Mouse (Mus musculus): ENCODE measurements at regions not wholly inside any gene's neighbourhood (a gene's known extent, or its start where the extent isn't known, plus 50 kb on each side); places are given as distances from the start of the nearest gene placed in this dataset.
"Not testable (repeated sequence)": the region's sequence is repeated elsewhere in the genome, so short reads cannot be mapped to it uniquely, and the experiment has no call there.

- WGBS = 38% methylated on average over 12 of the region's 12 CpGs
- H3K9me3 ChIP-seq = no peaks in the 10 kb centered on the region
- H3K4me3 ChIP-seq = no peak overlapping the region
- peak; percentile 69 for ATAC-seq (ENCODE audit: low FRiP score, low read depth)
- no peak overlapping the region for H3K9ac ChIP-seq
- no peak overlapping the region for H3K4me2 ChIP-seq
- H3K27ac ChIP-seq (replicated peaks) = no peak overlapping the region
- no peaks in the 10 kb centered on the region for H3K4me1 ChIP-seq (replicated peaks)
- no peaks in the 10 kb centered on the region for H3K27me3 ChIP-seq
- no peaks in the 10 kb centered on the region for H3K36me3 ChIP-seq
Measured at GRCm38 (mm10) chr14:73453164-73453563, 56.7 kb upstream of the Med4 start.

GRCm38 (mm10) chr14:73452321-73453082 lies 57.3 kb upstream of the Med4 start:
- Histone ChIP-seq H3K4me3 (no peak overlapping the region), H3K4me1 (replicated peaks) (no peaks in the 10 kb centered on the region), H3K27ac (replicated peaks) (no peak overlapping the region), H3K9me3 (no peaks in the 10 kb centered on the region), H3K9ac (no peak overlapping the region), H3K36me3 (no peaks in the 10 kb centered on the region), H3K4me2 (no peak overlapping the region), H3K27me3 (no peaks in the 10 kb centered on the region)
- no peak for ATAC-seq (ENCODE audit: low FRiP score, low read depth)
- 91% methylated on average over 7 of the region's 7 CpGs for WGBS

GRCm38 (mm10) chr14:73451291-73452045 lies 58.4 kb upstream of the Med4 start:
- no peak overlapping the region for H3K4me2 ChIP-seq
- H3K9me3 ChIP-seq = no peaks in the 10 kb centered on the region
- H3K4me1 ChIP-seq (replicated peaks) = no peaks in the 10 kb centered on the region
- no peaks in the 10 kb centered on the region for H3K36me3 ChIP-seq
- no peak for ATAC-seq (ENCODE audit: low FRiP score, low read depth)
- no peak overlapping the region for H3K4me3 ChIP-seq
- no peak overlapping the region for H3K27ac ChIP-seq (replicated peaks)
- 76% methylated on average over 9 of the region's 9 CpGs for WGBS
- no peaks in the 10 kb centered on the region for H3K27me3 ChIP-seq
- H3K9ac ChIP-seq = no peak overlapping the region

- Histone ChIP-seq H3K36me3 (no peaks in the 10 kb centered on the region), H3K4me2 (no peak overlapping the region), H3K9me3 (no peaks in the 10 kb centered on the region), H3K9ac (no peak overlapping the region), H3K27me3 (no peaks in the 10 kb centered on the region), H3K4me1 (replicated peaks) (no peaks in the 10 kb centered on the region), H3K4me3 (no peak overlapping the region), H3K27ac (replicated peaks) (no peak overlapping the region)
- ATAC-seq (ENCODE audit: low FRiP score, low read depth) = no peak
- WGBS = 84% methylated on average over 6 of the region's 6 CpGs
Measured at GRCm38 (mm10) chr14:73449901-73450495, 59.8 kb upstream of the Med4 start.

- H3K27me3 ChIP-seq = no peaks in the 10 kb centered on the region
- no peak for ATAC-seq (ENCODE audit: low FRiP score, low read depth)
- no peaks in the 10 kb centered on the region for H3K4me1 ChIP-seq (replicated peaks)
- no peak overlapping the region for H3K9ac ChIP-seq
- no peak overlapping the region for H3K4me3 ChIP-seq
- no peak overlapping the region for H3K4me2 ChIP-seq
- no peaks in the 10 kb centered on the region for H3K9me3 ChIP-seq
- WGBS = 90% methylated on average over 10 of the region's 10 CpGs
- H3K36me3 ChIP-seq = no peaks in the 10 kb centered on the region
- H3K27ac ChIP-seq (replicated peaks) = no peak overlapping the region
Measured at GRCm38 (mm10) chr14:73449111-73449510, 60.7 kb upstream of the Med4 start.

- no peaks in the 10 kb centered on the region for H3K36me3 ChIP-seq
- H3K9me3 ChIP-seq = no peaks in the 10 kb centered on the region
- no peak overlapping the region for H3K27ac ChIP-seq (replicated peaks)
- WGBS = 80% methylated on average over 6 of the region's 6 CpGs
- H3K27me3 ChIP-seq = no peaks in the 10 kb centered on the region
- no peak for ATAC-seq (ENCODE audit: low FRiP score, low read depth)
- H3K4me1 ChIP-seq (replicated peaks) = no peaks in the 10 kb centered on the region
- no peak overlapping the region for H3K4me2 ChIP-seq
- H3K9ac ChIP-seq = no peak overlapping the region
- H3K4me3 ChIP-seq = no peak overlapping the region
Measured at GRCm38 (mm10) chr14:73445508-73446256, 60.6 kb upstream of the Itm2b start.

- Histone ChIP-seq H3K36me3 (no peaks in the 10 kb centered on the region), H3K27me3 (no peaks in the 10 kb centered on the region), H3K4me3 (no peak overlapping the region), H3K9me3 (no peaks in the 10 kb centered on the region), H3K4me1 (replicated peaks) (no peaks in the 10 kb centered on the region), H3K4me2 (no peak overlapping the region), H3K9ac (no peak overlapping the region), H3K27ac (replicated peaks) (no peak overlapping the region)
- 79% methylated on average over 3 of the region's 3 CpGs for WGBS
- no peak for ATAC-seq (ENCODE audit: low FRiP score, low read depth)
Measured at GRCm38 (mm10) chr14:73444733-73445132, 59.6 kb upstream of the Itm2b start.

GRCm38 (mm10) chr14:73441951-73442716 lies 57.0 kb upstream of the Itm2b start:
- Histone ChIP-seq H3K27me3 (no peaks in the 10 kb centered on the region), H3K9ac (no peak overlapping the region), H3K9me3 (no peaks in the 10 kb centered on the region), H3K36me3 (no peaks in the 10 kb centered on the region), H3K4me1 (replicated peaks) (no peaks in the 10 kb centered on the region), H3K4me2 (no peak overlapping the region), H3K27ac (replicated peaks) (no peak overlapping the region), H3K4me3 (no peak overlapping the region)
- 78% methylated on average over 7 of the region's 7 CpGs for WGBS
- ATAC-seq (ENCODE audit: low FRiP score, low read depth) = no peak

- H3K27ac ChIP-seq (replicated peaks); H3K4me3 ChIP-seq; H3K9me3 ChIP-seq; H3K27me3 ChIP-seq; H3K4me2 ChIP-seq; H3K4me1 ChIP-seq (replicated peaks); H3K9ac ChIP-seq; ATAC-seq (ENCODE audit: low FRiP score, low read depth); H3K36me3 ChIP-seq: not testable (repeated sequence)
- WGBS = 37% methylated on average over 1 of the region's 1 CpGs
Measured at GRCm38 (mm10) chr14:73441206-73441950, 56.3 kb upstream of the Itm2b start.

- H3K9me3 ChIP-seq = no peaks in the 10 kb centered on the region
- no peak for ATAC-seq (ENCODE audit: low FRiP score, low read depth)
- no peaks in the 10 kb centered on the region for H3K36me3 ChIP-seq
- no peak overlapping the region for H3K27ac ChIP-seq (replicated peaks)
- 95% methylated on average over 3 of the region's 3 CpGs for WGBS
- no peak overlapping the region for H3K4me2 ChIP-seq
- no peaks in the 10 kb centered on the region for H3K27me3 ChIP-seq
- H3K4me3 ChIP-seq = no peak overlapping the region
- no peak overlapping the region for H3K9ac ChIP-seq
- H3K4me1 ChIP-seq (replicated peaks) = no peaks in the 10 kb centered on the region
Measured at GRCm38 (mm10) chr14:73439802-73440309, 54.8 kb upstream of the Itm2b start.

- ATAC-seq (ENCODE audit: low FRiP score, low read depth) = no peak
- Histone ChIP-seq H3K36me3 (no peaks in the 10 kb centered on the region), H3K27ac (replicated peaks) (no peak overlapping the region), H3K9me3 (no peaks in the 10 kb centered on the region), H3K9ac (no peak overlapping the region), H3K4me3 (no peak overlapping the region), H3K4me2 (no peak overlapping the region), H3K4me1 (replicated peaks) (no peaks in the 10 kb centered on the region), H3K27me3 (no peaks in the 10 kb centered on the region)
- WGBS = 81% methylated on average over 4 of the region's 4 CpGs
Measured at GRCm38 (mm10) chr14:73435839-73436238, 50.8 kb upstream of the Itm2b start.

All from hindbrain, embryonic 15.5 days (tissue).